Mouse (Mus musculus): ENCODE data around the gene Setd3.

Gene Setd3

DNA sequence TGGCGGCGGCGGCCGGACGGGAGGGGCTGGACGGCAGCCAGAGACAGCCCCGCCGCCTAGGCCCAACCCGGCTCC, at the start of gene Setd3:
TSS of gene Setd3 (minus strand) at position 69 of the 75 bp plus-strand sequence.
- DNase-seq: no peak

GRCm38 (mm10) chr12:108227527-108227926, 48.4 kb upstream of the Setd3 start:
- DNase-seq: no peak

DNA sequence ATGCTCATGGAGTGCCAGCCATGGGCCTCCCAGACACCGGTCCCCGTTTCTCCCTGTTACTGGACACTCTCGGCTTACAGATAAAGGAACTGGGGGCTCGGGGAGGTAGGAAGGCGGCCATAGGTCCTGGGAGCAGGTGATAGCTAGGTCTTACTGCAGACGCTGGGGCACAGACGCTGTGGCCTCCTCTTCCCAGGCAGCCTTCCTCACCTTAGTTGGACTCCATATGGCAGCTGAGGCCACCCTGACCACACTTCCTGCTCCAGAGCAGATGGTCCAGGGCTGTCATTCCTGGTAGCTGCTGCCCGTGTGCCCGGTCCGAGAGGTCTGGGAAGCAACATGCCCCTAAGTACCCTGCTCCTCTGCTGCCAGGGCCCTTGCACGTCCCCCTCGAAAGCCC, 47.8 kb upstream of the Setd3 start:
- DNase-seq: no peak

GRCm38 (mm10) chr12:108226216-108226615, 47.1 kb upstream of the Setd3 start:
- DNase-seq: no peak

DNA sequence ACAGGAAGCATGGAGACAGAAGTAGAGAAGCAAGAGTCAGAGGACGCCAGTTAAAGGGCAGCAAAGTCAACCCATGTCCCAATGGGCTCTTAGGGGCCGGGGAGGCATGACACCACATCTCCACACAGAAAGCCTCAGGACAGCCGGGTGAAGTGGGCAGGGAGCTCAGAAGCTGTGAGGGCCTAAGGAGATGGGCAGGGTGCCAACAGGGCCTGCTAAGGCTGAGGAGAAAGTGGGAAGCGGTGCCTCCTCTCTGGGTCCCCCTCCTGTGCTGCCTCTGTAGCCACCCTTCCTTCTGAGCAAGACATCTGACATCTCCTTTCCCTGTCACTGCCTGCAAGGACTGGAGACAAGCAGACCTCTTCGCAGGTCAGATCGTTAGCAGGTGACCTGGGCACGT, 46.7 kb upstream of the Setd3 start:
- DNase-seq: peak; percentile 53 to 66

GRCm38 (mm10) chr12:108223357-108223756, 44.2 kb upstream of the Setd3 start:
- peak in 1 of 2 experiments; percentile 51 for DNase-seq

DNA sequence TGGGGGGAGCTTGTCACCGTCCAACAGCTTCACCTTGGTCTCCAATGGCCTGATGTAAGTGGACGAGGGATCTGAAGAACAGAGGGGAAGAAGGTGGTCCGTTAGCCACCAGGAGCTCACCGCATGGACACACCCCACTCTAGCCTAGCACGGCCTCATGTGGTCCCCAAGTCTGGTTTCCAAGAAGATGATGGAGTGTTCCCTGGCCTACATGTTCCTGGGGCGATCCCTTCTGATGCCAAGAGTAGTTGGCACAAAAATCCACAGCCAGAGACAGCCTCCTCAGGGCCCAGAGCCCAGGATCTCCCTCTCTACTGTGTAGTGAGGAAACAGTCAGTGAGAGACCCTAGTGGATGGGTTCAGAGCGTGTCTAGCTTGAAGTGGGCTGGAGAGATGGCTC, 42.6 kb upstream of the Setd3 start:
- DNase-seq: no peak

GRCm38 (mm10) chr12:108221206-108221605, 42.1 kb upstream of the Setd3 start:
- DNase-seq: peak; percentile 69 to 73

- DNase-seq: no peak
Observed at GRCm38 (mm10) chr12:108220621-108221020, 41.5 kb upstream of the Setd3 start.

DNA sequence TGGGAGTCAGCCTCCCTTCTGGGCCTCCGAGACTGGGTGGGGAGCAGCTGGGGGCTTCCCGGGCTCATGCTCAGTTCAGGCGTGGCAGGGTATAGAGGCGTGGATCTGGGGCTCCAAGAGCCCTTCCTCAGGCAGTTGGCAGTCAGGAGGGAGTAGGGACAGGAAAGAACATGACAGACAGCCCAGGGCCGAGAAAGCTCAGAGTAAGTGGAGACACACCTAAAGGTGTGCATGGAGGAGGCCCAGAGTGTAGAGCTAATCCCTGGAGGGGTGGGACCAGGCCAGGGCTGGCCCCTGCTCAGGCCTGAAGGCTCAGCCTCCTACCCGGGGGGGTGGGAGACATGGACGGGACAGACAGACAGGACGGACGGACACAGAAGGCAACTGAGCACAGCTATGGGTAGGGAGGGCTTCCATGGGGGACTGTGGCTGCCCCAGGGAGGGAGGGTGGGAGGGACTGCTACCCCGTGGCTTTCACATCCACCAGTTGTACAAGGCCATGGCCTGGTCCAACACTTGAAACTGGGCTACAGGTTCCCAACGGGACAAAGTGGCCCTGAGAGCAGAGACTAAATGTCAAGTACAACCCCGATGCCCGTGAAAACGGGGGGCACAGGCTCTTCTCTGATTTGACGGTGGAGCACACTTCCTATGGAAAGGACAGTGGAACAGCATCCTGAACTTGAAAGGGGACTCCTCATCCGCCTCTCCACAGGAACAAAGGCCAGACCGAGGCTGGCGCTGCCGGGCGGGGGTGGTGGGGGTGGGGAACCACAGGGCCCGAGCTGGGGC, 40.9 kb upstream of the Setd3 start:
- no peak for DNase-seq

- DNase-seq: no peak
Observed at GRCm38 (mm10) chr12:108219163-108219562, 40.0 kb upstream of the Setd3 start.

DNA sequence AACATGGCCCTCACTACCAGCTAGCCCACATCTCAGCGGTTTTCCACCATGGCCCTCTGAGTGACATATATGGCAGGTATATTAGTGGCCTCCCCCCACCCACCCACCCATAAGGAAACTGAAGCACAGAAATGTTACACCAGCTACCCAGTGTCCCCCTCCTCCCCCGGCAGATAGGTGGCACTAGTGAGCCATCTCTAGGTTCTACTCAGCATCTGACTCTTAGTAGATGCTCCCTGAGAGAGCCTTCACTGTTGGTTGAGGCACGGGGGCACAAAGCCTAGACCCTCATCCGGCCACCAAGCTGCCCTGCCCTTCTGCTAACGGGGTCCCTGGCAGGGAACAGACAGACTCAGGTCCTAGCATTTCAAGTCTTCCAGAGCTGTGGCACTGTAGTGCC, 38.5 kb upstream of the Setd3 start:
- DNase-seq: peak; percentile 73 to 78

- no peak for DNase-seq
Observed at GRCm38 (mm10) chr12:108216611-108217370, 37.7 kb upstream of the Setd3 start.

- DNase-seq: no peak
Observed at GRCm38 (mm10) chr12:108215090-108215489, 36.0 kb upstream of the Setd3 start.

DNA sequence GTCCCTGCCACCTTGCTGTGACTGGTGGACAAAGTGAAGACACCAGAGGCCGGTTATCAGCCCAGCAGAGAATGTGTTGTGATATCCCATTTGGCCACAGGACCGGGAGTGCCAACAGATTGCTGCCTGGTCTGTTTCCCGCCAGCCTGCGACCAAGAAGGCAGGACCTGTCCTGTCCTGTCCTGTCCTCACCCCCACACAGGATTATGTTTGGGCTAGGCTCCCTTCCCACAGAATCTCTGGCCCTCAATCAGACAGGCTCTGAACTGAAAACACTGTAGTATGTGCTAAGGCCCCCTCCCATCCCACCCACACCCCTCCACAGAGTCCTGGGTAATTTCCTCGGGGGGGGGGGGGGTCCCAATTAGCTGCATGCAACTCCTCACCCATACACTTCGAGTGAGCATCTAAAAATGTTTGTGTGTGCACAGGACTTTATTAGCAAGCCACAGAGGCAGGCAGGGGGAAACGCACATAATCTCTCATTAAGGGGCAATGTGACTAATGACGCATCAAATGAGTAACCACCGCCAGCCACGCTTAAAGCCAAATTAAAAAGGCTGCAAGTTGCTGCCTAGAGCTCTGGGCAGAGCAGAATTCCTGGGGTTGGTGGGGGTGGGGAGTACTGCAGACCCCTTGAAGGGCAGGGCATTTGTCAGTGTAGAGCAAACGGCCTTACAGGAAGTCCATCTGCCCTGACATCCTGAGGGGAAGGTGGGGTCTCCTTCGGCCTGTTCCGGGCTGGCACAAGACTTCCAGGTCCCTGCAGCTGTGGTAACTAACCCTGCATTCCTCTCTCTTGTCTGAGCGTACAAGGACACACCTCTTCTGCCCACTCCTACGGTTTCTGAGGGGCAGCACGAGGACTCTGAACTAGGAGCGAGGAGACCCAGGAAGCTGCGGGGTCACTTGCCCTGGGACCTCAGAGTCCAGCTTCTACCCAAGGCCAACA, 34.3 kb upstream of the Setd3 start:
- peak in 1 of 2 experiments; percentile 50 for DNase-seq

DNA sequence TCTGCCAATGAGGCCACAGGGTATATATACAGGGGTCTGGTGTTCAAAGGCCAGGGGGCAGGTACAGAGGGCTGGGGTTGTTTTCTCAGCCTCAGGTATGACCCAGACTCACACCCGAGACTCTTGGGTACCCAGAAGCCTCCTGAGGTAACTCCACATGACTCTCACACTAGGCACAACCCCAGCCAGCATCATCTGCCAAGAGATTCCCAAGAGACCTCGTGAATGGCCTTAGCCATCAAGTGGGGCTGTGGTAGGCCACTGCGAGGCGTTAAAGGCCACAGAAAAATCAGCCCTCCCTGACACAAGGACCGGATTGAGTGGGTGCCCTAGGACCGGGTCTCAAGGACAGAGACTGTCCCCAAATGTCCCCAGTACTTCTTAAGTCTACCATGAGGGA, 33.4 kb upstream of the Setd3 start:
- DNase-seq: no peak

DNA sequence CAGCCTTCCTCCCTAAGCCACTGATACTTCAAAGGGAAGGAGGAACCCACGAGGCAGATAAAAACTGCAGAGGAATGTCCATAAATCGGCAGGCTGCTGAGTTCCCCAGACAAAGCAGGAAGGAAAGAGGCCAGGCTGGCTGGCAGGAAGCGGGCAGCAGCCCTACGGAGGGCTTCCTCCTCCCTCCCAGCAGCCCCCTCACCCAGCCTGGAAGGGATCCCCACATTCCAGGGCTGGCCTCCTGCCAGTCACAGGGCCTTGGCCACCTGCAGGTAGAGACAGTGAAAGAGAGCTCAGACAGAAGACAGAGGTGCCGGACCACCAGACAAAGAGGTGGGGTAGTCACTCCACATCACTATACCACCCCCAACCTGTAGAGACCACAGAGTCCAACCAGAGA, 33.0 kb upstream of the Setd3 start:
- peak in 1 of 2 experiments; percentile 49 for DNase-seq

DNA sequence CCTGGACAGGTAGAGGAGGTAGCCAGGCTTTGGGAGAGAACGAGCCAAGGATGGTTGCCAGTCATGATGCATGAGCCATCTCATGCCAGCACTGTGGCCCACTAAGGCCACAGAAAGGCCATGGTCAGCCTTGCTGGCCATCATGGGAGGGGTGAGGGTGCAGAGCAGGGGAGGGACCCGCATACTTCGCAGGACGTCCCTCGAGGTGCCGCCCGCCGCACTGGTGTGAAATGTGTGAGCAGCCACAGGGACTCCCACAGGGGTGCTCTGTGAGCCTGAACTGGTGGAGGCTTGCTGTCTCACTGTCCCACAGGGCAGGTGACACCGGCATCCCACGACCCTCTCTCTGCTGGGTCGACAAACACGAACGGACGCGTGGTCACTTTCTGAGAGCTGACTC, 31.5 kb upstream of the Setd3 start:
- DNase-seq: no peak

- DNase-seq: peak; percentile 87 to 90
Observed at GRCm38 (mm10) chr12:108208726-108209438, 29.8 kb upstream of the Setd3 start.

GRCm38 (mm10) chr12:108208216-108208615, 29.1 kb upstream of the Setd3 start:
- peak in 1 of 2 experiments; percentile 11 for DNase-seq

GRCm38 (mm10) chr12:108206641-108207040, 27.5 kb upstream of the Setd3 start:
- DNase-seq: peak; percentile 92

- DNase-seq: no peak
Observed at GRCm38 (mm10) chr12:108204978-108205377, 25.9 kb upstream of the Setd3 start.

DNA sequence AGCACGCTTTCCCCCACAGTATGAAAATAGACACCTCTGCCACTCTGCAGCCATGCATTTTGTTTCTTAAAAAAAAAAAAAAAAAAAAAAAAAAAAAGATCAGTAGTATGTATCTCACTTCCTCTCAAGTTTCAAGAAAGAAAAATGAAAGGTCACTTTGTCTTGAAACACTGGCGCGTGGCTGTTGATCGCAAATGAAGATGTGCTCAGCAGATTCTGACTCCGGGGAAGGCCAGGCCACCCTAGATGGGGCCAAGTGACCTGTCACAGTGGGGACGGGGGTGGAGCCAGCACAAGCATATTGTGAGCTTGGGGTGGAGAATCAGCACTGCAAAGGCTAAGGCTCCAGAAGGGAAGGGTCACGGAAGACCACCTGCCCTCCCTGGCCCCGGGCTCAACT, 24.8 kb upstream of the Setd3 start:
- DNase-seq: peak in 1 of 2 experiments; percentile 4

Data from kidney, postnatal 4 days (tissue).